In the genomic region with DNA sequence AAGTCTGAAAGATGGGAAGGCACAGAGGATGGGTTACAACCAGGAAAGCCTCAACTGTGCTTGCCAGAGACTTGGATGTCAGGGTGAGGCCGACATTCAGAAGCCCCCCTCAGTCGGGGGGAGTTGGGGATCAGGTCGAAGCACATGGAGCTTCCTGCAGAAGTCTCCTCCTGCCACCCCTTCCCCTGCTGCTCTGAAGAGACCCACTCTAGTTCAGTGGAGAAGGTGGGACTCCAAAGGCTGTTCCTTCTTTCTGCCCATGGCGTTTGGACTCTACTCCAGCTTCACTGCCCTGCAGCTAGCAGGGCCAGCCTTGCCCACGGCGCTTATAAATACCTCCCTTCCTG, we compare ENCODE assay signal across 12 mouse cellular contexts. TPM values are rescaled to one million over a fixed set of nuclear protein-coding genes. Genes with fewer than 3 reads are reported as not detected.
DNase-seq lines count a peak whose midpoint lies in the region; ATAC-seq lines count a peak whose summit lies in the region.
"Had no signal": no experiment of that assay in that cellular context is flagged by ENCODE, and none has a peak within 500 bp of the region (broad histone marks: within the 10 kb centered on the region; RNA-seq: fewer than 3 reads in every experiment).

No protein-coding gene starts in this region.

- no peaks in the 10 kb centered on the region for H3K27me3 ChIP-seq in heart, embryonic 12.5 days (replicated peaks)
- no peaks in the 10 kb centered on the region for H3K27me3 ChIP-seq in midbrain, embryonic 10.5 days (ENCODE audit: low read depth, poor library complexity, severe bottlenecking)
- no peaks in the 10 kb centered on the region for H3K27me3 ChIP-seq in midbrain, embryonic 11.5 days (ENCODE audit: control insufficient read depth, insufficient read depth, low read length)
- no peaks in the 10 kb centered on the region for H3K27me3 ChIP-seq in limb, embryonic 15.5 days
- no peaks in the 10 kb centered on the region for H3K27me3 ChIP-seq in stomach, embryonic 14.5 days (ENCODE audit: control insufficient read depth, insufficient read depth, low read length)

- no peak overlapping the region for H3K27ac ChIP-seq in heart, embryonic 12.5 days (ENCODE audit: poor library complexity, severe bottlenecking)
- 0 out of 2 replicates have a peak overlapping the region, but pooled peaks have one; percentile 46 for H3K27ac ChIP-seq in midbrain, embryonic 10.5 days (replicated peaks)
- H3K27ac ChIP-seq in midbrain, embryonic 11.5 days (ENCODE audit: low read depth, low read length): no peak overlapping the region
- H3K27ac ChIP-seq in limb, embryonic 15.5 days: peak overlapping the region; percentile 65; the same call in 1 of the 2 replicates
- 0 out of 2 replicates have a peak overlapping the region, but pooled peaks have one; percentile 6 for H3K27ac ChIP-seq in stomach, embryonic 14.5 days (ENCODE audit: low read length)
- H3K27ac ChIP-seq: layer of hippocampus, adult 2 months had no signal

- WGBS in heart, embryonic 12.5 days: 54% methylated on average over 6 of the region's 6 CpGs
- WGBS in midbrain, embryonic 10.5 days: 56% methylated on average over 6 of the region's 6 CpGs
- 56% methylated on average over 6 of the region's 6 CpGs for WGBS in midbrain, embryonic 11.5 days
- WGBS in limb, embryonic 15.5 days: 28% methylated on average over 6 of the region's 6 CpGs
- 33% methylated on average over 6 of the region's 6 CpGs for WGBS in stomach, embryonic 14.5 days

- intact Hi-C loops in heart, postnatal 14 days (cut with DNase I): no loop called here
- intact Hi-C loops in left cerebral cortex, postnatal 14 days (cut with DNase I): no loop called here

- no peak for ATAC-seq in heart, embryonic 12.5 days (ENCODE audit: insufficient number of reproducible peaks, low FRiP score)
- no peak for ATAC-seq in midbrain, embryonic 11.5 days (ENCODE audit: low FRiP score)
- ATAC-seq in limb, embryonic 15.5 days (ENCODE audit: insufficient number of reproducible peaks, low FRiP score, low TSS enrichment, low read depth): no peak
- no peak for ATAC-seq in stomach, embryonic 14.5 days (ENCODE audit: insufficient number of reproducible peaks, insufficient read depth, low FRiP score, low read depth)

- no peaks in the 10 kb centered on the region for H3K36me3 ChIP-seq in heart, embryonic 12.5 days
- no peaks in the 10 kb centered on the region for H3K36me3 ChIP-seq in midbrain, embryonic 10.5 days
- no peaks in the 10 kb centered on the region for H3K36me3 ChIP-seq in midbrain, embryonic 11.5 days (ENCODE audit: control insufficient read depth, insufficient read depth, low read length)
- no peaks in the 10 kb centered on the region for H3K36me3 ChIP-seq in limb, embryonic 15.5 days
- H3K36me3 ChIP-seq in stomach, embryonic 14.5 days (ENCODE audit: control insufficient read depth, insufficient read depth, low read length): no peaks in the 10 kb centered on the region

- no peaks in the 10 kb centered on the region for H3K9me3 ChIP-seq in heart, embryonic 12.5 days (replicated peaks)
- H3K9me3 ChIP-seq in midbrain, embryonic 10.5 days (replicated peaks): no peaks in the 10 kb centered on the region
- no peaks in the 10 kb centered on the region for H3K9me3 ChIP-seq in midbrain, embryonic 11.5 days (ENCODE audit: control insufficient read depth, low read length)
- H3K9me3 ChIP-seq in limb, embryonic 15.5 days: no peaks in the 10 kb centered on the region
- H3K9me3 ChIP-seq in stomach, embryonic 14.5 days (ENCODE audit: control insufficient read depth, low read depth, low read length): no peaks in the 10 kb centered on the region

- H3K4me3 ChIP-seq in heart, embryonic 12.5 days: no peak overlapping the region
- H3K4me3 ChIP-seq in midbrain, embryonic 10.5 days: no peak overlapping the region
- no peak overlapping the region for H3K4me3 ChIP-seq in midbrain, embryonic 11.5 days (ENCODE audit: low read depth, low read length)
- H3K4me3 ChIP-seq in limb, embryonic 15.5 days: no peak overlapping the region
- no peak overlapping the region for H3K4me3 ChIP-seq in stomach, embryonic 14.5 days (ENCODE audit: low read depth, low read length)
- H3K4me3 ChIP-seq: layer of hippocampus, adult 2 months had no signal

- peaks cover 58% of the 10 kb centered on the region for H3K4me1 ChIP-seq in heart, embryonic 12.5 days (replicated peaks)
- peaks cover 30% of the 10 kb centered on the region for H3K4me1 ChIP-seq in midbrain, embryonic 10.5 days
- H3K4me1 ChIP-seq in midbrain, embryonic 11.5 days (ENCODE audit: control insufficient read depth, insufficient read depth, low read length): peaks cover 5% of the 10 kb centered on the region
- H3K4me1 ChIP-seq in limb, embryonic 15.5 days: peaks cover 33% of the 10 kb centered on the region
- peaks cover 18% of the 10 kb centered on the region for H3K4me1 ChIP-seq in stomach, embryonic 14.5 days (ENCODE audit: control insufficient read depth, insufficient read depth, low read length)

- DNase-seq in heart, postnatal 14 days: no peak
- DNase-seq in midbrain, embryonic 10.5 days (ENCODE audit: low spot score): no peak
- no peak for DNase-seq in midbrain, embryonic 11.5 days (ENCODE audit: low spot score, missing footprints)
- DNase-seq in left cerebral cortex, postnatal 14 days (ENCODE audit: low spot score in 2 of 2): no peak
- DNase-seq in thymus, postnatal 0 days (ENCODE audit: low spot score): no peak
- DNase-seq: cerebellum, adult 11 months; right cerebral cortex, postnatal 25 days; thymus, postnatal 14 days had no signal

- peak overlapping the region; percentile 46 for H3K4me2 ChIP-seq in heart, embryonic 12.5 days
- H3K4me2 ChIP-seq in midbrain, embryonic 11.5 days: no peak overlapping the region
- H3K4me2 ChIP-seq in limb, embryonic 15.5 days: no peak overlapping the region
- no peak overlapping the region for H3K4me2 ChIP-seq in stomach, embryonic 14.5 days (replicated peaks; ENCODE audit: low read depth, low read length)

- no peak overlapping the region for H3K9ac ChIP-seq in heart, embryonic 12.5 days
- no peak overlapping the region for H3K9ac ChIP-seq in midbrain, embryonic 11.5 days (ENCODE audit: low read length)
- no peak overlapping the region for H3K9ac ChIP-seq in limb, embryonic 15.5 days
- H3K9ac ChIP-seq in stomach, embryonic 14.5 days (replicated peaks; ENCODE audit: low read depth, low read length): no peak overlapping the region

RNA-seq across cellular contexts. Expression of gene Ugcg, which starts 8.0 kb away (rescaled TPM):
- polyA plus RNA-seq in heart, embryonic 12.5 days (2016; fragmentation: Nextera tagmentation; extraction: Ambion mirVana): 12.3 and 12.5 TPM in 2 replicates
- total RNA-seq in heart, postnatal 14 days (2021): 10 to 100 TPM; 18.3 to 18.6 TPM
- polyA plus RNA-seq in midbrain, embryonic 10.5 days (2016; fragmentation: Nextera tagmentation; extraction: Ambion mirVana): 9.8 and 9.9 TPM in 2 replicates
- polyA plus RNA-seq in midbrain, embryonic 11.5 days (2014; fragmentation: Nextera tagmentation; extraction: Ambion mirVana): 12.8 and 12.9 TPM in 2 replicates
- polyA plus RNA-seq in limb, embryonic 15.5 days (2015; fragmentation: Nextera tagmentation; extraction: Ambion mirVana): 9.4 and 12.0 TPM in 2 replicates
- polyA plus RNA-seq in stomach, embryonic 14.5 days (2014; fragmentation: Nextera tagmentation; extraction: Ambion mirVana): 15.0 and 15.8 TPM in 2 replicates
- total RNA-seq in left cerebral cortex, postnatal 14 days (2021): 10 to 100 TPM; 92.8 to 93.8 TPM
- polyA plus RNA-seq in thymus, postnatal 0 days (2015; fragmentation: Nextera tagmentation; extraction: Ambion mirVana): 21.8 and 29.2 TPM in 2 replicates

RNA-seq across cellular contexts. Expression of gene AI481877, which starts 58.3 kb away (rescaled TPM):
- polyA plus RNA-seq in heart, embryonic 12.5 days (2016; fragmentation: Nextera tagmentation; extraction: Ambion mirVana): not detected in 2 replicates
- total RNA-seq in heart, postnatal 14 days (2021): not detected
- polyA plus RNA-seq in midbrain, embryonic 10.5 days (2016; fragmentation: Nextera tagmentation; extraction: Ambion mirVana): not detected in 2 replicates
- not detected in 2 replicates for polyA plus RNA-seq in midbrain, embryonic 11.5 days (2014; fragmentation: Nextera tagmentation; extraction: Ambion mirVana)
- polyA plus RNA-seq in limb, embryonic 15.5 days (2015; fragmentation: Nextera tagmentation; extraction: Ambion mirVana): 0.11 TPM in 1 of 2 replicates, not detected in the other
- not detected in 2 replicates for polyA plus RNA-seq in stomach, embryonic 14.5 days (2014; fragmentation: Nextera tagmentation; extraction: Ambion mirVana)
- total RNA-seq in left cerebral cortex, postnatal 14 days (2021): not detected
- polyA plus RNA-seq in thymus, postnatal 0 days (2015; fragmentation: Nextera tagmentation; extraction: Ambion mirVana): 0.12 TPM in 1 of 2 replicates, not detected in the other
- total RNA-seq: layer of hippocampus, adult 2 months had no signal

Comparison
In these comparisons a context has a peak if more than half of its experiments do, and no peak if none do; other contexts are left out.
1. H3K27ac ChIP-seq: peak in midbrain, embryonic 10.5 days (single experiment), limb, embryonic 15.5 days (single experiment) and stomach, embryonic 14.5 days (single experiment); none in heart, embryonic 12.5 days (single experiment) and midbrain, embryonic 11.5 days (single experiment).